Mouse (Mus musculus) forelimb bud, embryonic 11.5 days (tissue): ENCODE data around the gene D430041D05Rik.

Experiments used
- DNase-seq: peaks from one replicate; pipeline ENCODE4 v3.0.0-alpha.2; 2012; ENCODE audit warnings: low read depth, low spot score

D430041D05Rik gene

DNA sequence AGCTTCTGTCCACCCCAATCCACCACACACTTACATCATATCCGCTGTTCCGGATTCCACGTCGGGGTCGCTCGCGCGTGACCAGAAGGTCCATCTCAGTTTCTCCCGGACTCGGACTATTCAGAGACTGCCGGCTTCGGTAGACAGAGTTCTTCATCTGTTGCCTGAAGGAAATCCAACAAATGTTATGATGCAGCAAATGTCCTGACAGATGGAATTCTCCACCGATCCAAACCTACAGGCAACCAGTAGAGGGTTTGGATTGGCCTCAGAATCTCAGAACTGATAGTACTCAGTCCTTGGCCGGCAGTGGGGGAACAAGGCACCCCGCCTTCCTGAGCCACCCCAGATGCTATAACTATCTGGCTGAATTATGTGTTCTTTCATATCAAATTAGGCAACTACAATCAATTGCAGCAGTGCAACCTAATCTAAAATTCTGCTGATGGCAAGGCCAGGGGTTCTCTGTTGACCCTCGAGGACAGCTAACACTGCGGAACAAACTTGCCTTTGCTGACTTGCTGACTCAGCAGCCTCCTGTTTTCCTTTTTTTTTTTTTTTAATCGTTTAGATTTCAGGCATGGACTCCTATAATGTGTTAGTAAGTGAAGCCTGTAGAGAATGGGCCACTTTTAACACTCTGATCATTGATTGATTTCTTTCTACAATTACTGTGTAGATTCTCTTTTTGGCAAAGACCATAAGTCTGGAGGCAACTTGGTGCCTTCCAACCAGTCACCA lies 218.2 kb downstream of the D430041D05Rik start:
- DNase-seq: no peak

DNA sequence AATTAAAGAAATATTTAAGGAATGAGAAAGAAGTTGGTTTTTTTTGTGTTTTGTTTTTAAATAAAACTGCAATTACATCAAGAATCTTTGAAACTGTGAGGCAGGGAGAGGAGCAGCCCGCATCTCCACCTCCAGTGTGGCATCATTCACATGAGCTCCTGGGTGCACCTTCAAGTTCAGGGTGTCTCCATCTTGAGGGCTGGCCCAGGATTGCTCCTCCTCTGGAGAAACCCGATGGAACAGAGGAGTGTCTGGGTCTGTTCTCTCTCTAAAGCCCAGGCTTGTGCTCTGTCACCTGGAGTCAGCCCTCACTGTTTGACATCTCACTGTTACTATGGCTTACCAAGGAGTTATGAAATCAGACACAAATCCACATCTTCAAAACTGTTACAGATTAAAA lies 219.1 kb downstream of the D430041D05Rik start:
- no peak for DNase-seq

DNA sequence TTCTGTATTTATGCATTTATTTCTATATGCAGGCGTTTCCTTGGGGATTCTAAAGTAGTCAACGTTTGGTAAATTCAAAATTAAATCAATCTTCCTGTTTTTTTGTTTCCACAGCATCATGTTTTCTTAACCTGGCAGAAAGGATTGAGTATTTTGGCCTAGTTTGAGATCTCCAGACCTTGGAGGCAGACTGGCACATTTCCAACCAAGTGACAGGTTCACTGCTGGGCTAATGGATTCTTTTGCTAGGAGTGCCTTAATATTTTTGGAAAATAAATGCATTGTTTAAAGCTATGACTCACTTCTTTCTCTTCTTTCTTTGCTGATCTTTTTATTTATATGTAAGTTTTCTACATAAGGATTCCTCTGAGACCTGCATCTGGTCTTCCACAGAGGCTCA lies 222.0 kb downstream of the D430041D05Rik start:
- DNase-seq: no peak

DNA sequence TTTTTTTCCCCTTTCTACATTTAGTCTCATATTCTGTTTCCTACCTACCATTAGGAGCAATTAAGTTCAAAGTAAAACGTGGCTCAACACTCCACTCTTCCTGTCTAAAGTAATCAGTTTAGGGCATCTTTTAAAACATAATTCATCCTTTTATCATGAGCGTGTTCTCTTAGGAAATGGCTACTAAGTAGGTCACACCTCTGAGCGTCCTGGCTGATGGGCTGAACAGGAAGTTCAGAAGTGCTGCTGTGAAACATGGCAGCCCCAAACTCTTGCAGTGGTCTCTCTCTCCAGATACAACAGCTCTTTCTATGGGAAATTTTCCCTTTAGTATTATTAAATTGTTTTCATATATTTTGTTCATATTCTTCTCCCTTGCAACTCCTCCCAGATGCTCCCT lies 223.7 kb downstream of the D430041D05Rik start:
- DNase-seq: no peak

DNA sequence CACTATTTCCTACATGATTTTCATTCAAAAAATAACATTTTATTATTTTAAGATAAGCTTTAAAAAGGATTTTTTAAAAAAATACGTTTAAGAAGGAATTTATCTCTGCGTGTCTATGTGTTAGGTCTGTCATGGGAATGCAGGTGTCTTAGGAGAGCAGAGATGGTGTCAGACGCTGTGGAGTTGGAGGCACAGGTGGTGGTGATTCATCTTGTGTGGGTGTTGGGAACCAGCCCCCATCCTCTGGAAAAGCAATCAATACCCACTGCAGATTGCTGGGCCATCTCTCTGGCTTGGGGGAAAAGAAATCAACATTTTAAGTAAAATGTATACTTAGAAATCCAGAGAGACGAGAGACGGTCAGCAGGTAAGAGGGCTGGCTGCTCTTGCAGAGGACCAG lies 225.2 kb downstream of the D430041D05Rik start:
- DNase-seq: no peak

DNA sequence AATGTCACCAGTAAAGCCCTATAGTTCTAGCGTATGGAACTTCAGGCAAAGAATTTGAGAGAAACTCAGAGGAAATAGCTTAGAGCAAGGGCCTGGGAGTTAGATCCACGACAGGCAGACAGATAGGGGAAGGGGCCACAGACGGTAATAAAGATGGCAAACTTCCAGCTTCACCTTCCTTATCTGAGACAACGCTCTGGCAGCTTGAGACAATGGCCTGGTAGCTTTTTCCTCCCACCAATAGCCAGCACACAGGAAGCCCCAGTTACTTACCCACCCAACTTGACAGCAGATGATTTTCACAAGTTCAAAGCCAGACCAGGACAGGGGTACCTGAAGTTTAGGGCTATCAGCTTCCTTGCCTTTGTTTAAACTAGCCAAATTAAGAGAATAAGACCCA lies 226.5 kb downstream of the D430041D05Rik start:
- DNase-seq: no peak

DNA sequence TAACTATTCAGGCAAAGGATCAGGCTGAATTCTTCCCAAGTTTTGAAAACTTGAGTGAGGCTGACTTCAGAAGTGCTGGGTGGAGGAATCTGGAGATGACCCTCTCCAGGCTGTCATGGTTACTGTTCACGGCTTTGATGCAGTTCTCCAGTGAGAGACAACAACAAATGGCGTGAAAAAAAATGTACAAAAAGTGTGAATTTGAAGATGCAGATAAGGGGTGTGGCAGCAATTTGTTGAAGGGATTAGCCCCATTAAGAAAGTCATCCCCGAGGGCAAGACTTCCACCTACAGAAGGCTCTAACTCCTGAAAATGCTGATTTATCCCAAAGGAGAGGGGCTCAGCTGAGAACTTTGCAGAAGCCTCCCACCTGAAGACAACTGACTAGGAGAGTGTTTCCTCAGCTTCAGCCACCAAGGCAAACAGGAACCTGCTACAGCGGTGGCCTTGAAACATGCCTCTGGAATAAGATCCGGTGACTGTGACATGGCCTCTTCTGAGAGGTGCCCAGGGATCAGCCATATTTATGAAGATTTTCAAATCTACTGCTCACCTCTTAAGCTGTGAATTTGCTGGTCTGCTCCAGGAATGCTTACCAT lies 227.5 kb downstream of the D430041D05Rik start:
- no peak for DNase-seq

DNA sequence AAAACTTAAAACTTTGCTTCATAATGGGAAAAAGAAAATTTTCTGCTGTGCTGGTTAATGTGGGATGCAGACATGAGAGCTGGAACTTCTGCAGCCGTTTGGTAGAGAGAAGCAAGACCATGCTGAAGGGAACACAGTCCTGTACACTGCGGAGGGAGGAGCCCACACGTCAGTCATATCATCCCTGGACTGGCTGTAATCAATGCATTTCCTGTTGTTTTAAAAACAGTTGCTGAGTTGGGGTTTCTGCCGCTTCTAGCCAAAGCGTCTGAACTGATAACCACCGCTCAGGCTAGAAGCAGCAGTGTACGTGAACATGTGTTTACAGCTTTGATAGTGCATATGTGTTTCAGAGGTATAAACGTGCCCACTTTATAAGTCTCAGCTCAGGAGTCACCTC lies 231.2 kb downstream of the D430041D05Rik start:
- DNase-seq: no peak

DNA sequence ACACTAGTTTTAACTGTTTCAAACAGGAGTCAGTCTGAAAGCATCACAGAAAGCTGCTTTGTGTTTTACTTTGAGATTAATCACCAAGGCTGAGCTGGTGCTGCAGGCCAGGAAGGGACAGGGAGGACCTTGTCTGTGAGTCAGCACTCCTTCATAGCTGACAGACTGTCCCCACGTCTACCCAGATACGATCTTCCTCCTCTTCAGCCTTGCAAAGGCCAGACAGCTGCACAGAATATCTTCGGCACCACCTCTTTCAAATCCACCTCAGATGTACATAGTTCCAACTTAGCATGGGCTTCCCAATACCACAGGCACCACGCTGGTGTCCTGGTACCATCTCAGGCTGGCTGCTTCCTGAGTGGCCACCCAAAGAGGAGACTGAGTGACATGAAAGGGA lies 232.6 kb downstream of the D430041D05Rik start:
- DNase-seq: no peak

DNA sequence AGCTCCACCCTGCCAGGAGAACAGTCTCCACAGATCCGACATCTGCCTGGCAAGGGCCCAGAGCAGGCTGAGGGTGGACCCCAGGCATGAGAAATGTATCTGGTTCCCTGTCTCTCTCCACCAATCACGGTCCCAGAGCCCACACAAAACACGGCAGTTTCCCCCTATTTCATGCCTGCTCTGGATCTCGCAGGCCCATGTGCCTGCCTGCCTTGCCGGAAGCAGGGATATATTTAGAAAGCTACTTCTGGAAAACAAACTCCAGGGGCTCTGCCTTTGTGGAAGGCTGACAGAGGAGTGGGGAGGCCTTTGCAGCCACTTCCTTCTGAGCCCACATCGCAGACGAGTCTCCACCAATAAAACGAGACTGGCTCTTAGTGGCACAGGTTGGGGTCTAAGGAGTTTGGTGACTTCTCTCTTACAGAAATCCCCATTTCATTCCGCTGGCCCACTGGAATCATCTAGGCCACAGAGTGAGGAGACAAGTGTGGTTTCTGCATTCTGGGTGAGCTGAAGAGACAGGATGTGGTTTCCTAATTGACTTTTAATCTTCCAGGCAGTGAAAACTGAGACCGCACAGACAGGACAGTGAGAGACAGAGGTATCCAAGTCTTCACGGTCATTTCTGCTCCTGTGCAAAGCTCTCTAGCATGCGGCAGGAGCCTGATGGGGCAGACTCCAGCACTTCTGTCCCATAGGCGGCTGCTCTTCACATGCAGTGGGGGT lies 233.7 kb downstream of the D430041D05Rik start:
- DNase-seq: no peak

DNA sequence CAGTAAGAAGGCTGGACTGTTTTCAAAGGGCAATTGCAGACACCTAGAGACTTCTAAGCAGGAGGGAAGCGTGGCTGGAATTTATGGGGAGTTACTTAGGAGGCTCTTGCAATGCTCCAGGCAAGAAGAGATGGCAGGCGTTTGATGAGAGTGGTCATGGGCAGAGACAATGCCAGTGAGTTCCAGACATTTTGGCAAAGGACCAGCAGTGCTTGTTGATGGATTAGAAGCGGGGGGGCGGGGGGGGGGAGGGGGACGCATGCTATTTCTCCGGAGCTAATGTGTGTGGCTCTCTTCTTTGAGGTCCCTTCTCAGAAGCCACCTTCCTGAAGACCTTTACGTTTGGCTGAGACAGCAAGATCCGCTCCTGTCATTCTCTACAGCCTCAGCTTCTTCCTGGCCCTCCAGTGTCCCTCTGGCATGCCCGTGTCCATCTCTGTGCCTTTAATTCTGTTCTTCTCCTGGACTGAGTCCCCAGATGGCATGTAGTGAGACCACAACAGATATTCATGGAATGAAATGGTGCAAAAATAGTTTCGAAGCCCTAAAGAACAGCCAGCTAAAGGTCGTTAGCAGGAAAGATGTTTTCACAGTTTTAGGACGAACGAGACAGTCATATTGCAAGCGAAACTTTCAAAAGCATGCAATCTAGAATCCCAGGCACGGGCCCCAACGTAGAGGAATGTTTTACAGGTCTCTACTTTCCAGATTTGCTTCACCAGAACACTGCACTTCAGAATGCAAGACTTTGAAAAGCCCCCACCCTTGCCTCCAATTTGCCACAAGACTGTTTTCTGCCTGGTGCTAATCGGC lies 234.4 kb downstream of the D430041D05Rik start:
- no peak for DNase-seq

DNA sequence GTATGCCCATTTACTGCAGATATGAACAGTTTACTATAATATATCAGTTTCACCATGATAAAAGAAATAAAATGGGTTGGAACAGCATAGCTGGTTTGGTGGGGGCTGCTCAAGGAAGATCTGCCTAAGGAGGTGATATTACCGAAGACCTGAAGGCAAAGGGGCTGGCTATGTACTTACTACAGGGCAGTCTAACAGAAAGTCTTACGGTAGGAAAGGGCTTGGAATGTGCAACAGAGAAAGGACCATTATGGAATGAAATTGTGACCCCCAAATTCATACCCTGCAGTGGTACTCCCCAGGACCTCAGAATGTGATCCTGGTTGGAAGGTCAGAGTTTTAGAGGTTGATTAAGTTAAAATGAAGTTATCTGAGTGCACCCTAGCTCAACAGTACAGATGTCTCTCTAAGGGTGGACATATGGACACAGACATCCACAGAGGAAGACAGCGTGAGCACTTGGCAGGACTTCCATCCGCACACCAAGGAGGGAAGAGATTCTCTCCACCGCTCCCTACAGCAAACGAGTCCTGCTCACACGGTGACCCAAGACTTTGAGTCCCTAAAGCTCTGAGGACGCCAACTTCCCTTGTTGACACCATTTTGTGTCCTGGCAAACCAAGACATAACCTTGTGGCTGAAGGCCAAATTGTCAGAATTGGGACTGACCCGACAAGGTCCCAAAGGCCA lies 235.2 kb downstream of the D430041D05Rik start:
- DNase-seq: no peak

DNA sequence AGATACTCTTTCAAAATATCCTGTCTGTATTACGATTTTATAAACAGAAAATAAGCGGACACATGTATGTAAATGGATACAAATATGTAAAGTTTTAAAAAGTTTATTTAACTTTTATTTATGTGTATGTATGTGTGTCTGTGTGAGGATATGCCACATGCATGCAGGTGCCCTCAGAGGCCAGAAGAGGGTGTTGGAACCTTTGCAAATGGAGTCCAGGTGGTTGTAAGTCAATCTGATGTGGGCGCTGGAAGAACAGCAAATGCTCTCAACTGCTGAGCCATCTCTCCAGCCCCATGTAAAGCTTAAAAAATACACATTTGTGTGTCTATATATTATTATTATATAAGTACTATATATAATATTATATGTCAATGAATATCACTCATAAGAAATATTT lies 237.4 kb downstream of the D430041D05Rik start:
- no peak for DNase-seq

DNA sequence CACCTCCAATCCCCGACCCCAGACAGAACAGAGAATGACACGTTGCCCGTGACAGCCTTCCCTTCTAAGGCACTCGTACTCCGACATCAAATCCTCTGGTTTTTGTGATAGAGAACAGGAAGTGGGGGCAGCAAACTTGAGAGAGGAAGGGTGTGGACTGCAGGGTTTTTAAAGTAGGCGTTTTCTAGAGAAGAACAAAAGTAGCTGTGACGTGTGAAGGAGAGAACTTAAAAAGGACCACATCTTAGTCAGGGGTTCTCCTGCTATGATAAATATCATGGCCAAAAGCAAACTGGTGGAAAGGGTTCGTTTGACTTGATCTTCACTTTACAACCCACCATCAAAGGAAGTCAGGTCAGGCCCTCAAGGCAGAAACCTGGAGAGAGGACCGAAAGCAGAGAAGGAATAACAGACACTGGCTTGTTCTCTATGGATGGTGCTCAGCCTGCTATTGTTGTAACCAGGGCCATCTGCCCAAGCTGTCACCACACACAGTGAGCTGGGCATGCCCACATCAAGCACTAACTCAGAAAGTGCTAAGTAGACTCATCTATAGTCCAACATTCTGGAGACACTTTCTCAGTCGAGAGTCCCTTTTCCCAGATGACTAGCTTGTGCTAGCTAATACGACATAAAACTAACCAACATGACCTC lies 238.0 kb downstream of the D430041D05Rik start:
- no peak for DNase-seq

DNA sequence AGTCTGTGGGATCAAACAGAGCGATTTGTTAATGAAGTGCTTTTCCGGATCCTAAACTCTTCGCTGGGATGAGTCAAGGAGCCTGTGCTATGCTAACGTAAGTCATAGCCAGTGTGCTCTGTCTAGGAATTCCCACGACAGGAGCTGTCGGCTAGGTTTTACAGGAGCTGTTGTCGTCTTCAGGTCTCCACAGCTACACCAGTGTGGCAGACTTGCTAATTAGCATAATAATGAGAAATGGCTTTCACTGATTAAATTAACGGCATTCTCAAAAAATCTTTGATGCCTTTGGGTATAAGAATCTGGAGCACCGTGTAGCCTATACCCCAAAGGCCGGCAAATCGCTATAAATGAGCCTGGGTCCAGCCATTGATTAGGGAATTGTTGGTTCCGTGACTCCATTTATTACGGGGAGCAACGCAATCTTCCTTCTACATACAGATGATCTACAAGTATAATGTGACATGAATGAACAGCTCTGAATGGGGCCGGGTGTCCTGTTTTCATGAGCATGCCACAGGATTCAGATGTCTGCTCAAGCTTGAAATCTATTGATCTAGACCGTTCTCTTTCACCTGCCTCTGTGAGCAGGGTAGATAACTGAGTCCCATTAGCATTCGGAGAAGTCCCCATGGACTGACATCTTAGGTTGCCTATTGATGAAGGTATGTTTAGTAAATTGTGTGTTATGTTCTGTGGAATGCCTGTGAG lies 242.5 kb downstream of the D430041D05Rik start:
- DNase-seq: no peak

DNA sequence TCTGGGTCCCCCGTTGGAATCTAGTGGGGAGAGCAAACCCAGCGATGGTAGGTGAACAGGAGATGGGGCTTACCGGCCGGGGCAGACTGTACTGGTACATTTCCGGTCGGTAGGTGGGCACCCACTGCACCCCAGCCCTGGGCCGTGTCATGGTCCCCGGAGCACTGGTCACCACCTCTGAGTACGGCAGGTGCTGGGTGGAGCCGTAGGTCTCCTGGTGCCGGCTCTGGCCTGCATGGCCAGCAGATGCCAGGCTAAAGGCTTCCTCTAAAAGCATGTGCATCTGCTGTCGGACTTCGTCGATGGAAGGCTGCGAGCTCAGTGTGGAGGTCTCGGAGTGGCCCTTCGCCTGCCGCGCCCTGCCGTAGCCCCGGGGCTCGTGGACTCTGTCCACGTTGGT lies 243.0 kb downstream of the D430041D05Rik start:
- DNase-seq: no peak

DNA sequence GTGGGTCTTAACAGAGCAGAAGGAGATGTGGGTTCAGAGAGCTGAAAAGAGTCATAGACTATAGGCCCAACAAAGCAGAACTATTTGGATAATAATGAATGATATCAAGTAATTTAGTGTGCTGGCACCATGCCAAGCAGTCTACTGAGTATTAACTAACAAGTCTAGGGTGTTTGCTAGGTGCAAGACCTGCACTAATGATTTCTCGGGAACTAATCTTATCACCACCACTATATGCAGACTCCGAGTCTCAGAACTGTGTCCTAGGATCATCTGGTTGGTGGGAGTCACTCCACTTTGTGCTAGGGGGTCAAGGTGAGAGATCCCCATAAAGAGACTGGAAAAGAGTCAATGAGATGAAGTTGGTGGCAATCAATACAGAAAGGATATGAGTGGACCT lies 245.2 kb downstream of the D430041D05Rik start:
- DNase-seq: no peak

DNA sequence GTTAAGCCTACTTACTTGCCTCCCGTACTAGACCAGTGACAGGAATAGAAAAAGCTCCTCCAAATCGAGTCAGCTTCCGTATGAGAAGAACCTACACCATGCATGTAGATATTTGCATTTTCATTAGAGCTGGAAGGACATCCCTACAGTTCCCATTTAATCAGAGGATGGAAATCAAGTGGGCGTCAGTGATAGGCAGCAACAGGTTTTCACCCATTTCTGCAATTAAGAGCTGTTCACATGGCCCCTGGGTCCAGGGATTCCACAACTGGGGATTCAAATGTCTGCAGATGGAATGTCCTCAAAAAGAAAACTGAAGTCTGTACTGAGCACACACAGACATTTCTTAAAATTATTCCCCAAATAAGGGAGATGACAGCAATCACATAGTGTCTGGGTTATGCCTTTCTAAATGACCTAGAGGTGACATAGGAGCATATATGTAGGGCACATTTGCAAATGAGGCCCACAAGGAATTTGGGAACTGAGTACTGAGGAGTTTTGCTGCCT lies 246.8 kb downstream of the D430041D05Rik start:
- DNase-seq: no peak

DNA sequence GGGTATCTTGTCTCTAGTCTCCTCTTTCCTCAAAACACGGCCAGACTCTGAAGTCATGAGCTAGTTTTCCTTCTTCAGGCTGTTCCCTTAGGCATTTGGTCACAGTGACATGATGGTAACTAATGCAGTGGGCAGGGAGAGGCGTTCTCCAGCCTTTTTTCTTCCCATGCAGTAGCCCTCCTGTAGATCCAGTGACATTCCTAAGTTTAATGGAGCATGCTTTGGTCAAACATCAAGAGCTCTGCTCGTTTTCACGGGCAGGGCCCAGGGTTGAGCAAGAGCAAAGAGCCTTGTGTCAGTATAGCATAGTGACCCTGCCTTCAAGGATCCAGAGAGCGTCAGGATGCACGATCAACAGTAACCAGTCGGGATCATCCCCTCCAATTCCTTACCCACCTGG lies 247.4 kb downstream of the D430041D05Rik start:
- no peak for DNase-seq

DNA sequence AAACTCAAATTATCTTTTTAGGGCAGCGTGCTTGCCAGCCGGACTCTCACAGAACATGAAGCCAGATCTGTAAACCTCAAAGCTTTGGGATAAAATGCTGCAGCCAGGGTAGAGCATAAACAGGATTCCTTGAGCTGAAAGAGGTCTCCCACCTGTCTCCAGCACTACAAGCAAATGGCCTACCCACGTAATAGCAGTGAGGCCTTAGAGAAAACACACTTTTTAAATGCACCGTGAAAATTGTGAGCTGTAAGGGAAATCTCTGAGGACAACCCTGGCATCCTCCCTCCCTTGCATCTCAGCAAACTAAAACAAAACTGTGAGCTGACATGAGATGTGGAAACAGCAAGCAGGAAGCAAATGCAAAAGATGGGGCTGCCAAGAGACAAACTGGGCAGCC lies 253.0 kb downstream of the D430041D05Rik start:
- DNase-seq: no peak
